Mouse (Mus musculus) adrenal gland, adult 8-10 months (tissue): ENCODE results near the gene Rgs13. TPM values are rescaled to one million over a fixed set of nuclear protein-coding genes. Genes with fewer than 3 reads are reported as not detected.
"Not testable (repeated sequence)": the region's sequence is repeated elsewhere in the genome, so short reads cannot be mapped to it uniquely, and the experiment has no call there.

Experiments
- DNase-seq: peaks from one replicate; pipeline ENCODE4 v3.0.0; 2022
- total RNA-seq, 4 experiments: library from RNA; stranded (reverse); gene quantifications; 2 replicates each; pipeline ENCODE4 v1.2.4; 2022

The Rgs13 gene
- total RNA-seq, 4 experiments from 2014 or later = not detected

- no peak for DNase-seq
Observed at GRCm38 (mm10) chr1:144151401-144152183, 25.6 kb downstream of the Rgs13 start.

GRCm38 (mm10) chr1:144149997-144150396 is 27.2 kb downstream of the Rgs13 start:
- DNase-seq = no peak

GRCm38 (mm10) chr1:144141398-144141797 is 35.8 kb downstream of the Rgs13 start:
- DNase-seq = not testable (repeated sequence)

DNA sequence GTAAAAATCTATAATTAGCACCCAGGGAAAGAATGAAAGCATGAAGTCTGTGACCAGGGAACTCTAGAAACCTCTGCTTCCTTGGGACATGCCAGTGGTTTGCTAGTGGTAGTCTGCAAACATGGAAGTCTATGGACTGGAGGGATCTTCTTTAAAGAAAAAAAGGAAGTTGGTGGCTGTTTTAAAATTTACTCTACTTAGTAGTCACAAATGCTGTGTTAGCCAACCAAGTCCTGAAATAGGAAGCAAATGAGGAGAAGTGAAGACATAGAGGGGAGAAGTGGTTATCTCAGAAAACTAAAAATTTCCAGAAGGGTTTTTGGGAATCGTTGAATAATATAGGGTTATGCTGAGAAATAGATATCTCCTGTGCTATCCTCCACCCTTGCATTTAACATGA is 37.3 kb downstream of the Rgs13 start:
- no peak for DNase-seq

DNA sequence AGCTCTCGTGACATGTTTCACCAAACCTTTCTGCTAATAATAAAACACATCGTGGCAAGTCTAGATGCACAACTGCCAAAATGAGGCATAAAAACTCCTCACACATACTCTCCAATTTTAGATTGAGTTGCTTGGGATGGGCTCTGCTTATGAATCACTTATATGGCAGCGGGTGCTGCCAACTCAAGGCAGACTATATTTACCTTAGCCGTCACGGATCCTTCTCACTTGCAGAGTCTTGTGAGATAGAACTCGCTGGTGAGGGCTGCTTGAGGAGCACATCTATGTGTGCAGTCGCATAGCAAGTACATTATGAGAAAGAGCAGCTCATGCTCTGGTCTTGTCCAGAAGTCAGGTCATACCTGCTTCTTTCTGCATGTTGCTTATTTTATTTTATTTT is 49.2 kb downstream of the Rgs13 start:
- DNase-seq = no peak

- DNase-seq = no peak
Observed at GRCm38 (mm10) chr1:144120042-144120441, 57.1 kb downstream of the Rgs13 start.

- peak; percentile 12 for DNase-seq
Observed at GRCm38 (mm10) chr1:144119456-144119855, 57.7 kb downstream of the Rgs13 start.

GRCm38 (mm10) chr1:144115848-144116727 is 61.1 kb downstream of the Rgs13 start:
- no peak for DNase-seq

DNA sequence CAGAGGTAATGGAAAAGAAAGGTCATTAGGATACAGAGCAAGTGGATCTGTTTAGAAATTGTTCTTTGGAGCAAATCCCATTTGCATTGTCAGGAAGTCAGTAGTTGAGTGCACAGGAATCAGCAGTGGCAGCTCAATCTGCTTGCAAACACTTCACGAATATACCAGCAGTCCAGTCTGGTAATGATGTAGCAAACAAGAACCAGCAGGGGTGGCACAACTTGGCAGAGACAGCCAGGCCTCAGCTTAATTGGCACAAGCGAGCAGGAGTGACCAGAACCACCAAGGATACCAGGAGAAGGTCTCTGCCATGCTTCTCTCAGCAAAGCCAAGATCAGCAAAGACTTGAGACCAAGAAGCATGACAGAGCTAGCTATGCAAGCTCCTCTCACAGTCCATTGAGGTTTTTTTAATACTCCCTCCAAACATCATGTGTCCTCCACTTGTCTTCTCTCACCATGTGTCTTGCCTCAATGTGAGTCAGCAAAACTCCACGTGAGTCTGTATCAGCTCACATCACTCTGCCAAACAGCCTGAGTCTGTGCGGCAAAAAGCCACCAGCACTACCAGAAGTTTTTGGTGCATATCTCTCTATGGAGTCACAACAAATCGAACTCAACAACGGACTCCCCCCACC is 63.6 kb downstream of the Rgs13 start:
- peak; percentile 13 for DNase-seq

- no peak for DNase-seq
Observed at GRCm38 (mm10) chr1:144112946-144113345, 64.2 kb downstream of the Rgs13 start.

DNA sequence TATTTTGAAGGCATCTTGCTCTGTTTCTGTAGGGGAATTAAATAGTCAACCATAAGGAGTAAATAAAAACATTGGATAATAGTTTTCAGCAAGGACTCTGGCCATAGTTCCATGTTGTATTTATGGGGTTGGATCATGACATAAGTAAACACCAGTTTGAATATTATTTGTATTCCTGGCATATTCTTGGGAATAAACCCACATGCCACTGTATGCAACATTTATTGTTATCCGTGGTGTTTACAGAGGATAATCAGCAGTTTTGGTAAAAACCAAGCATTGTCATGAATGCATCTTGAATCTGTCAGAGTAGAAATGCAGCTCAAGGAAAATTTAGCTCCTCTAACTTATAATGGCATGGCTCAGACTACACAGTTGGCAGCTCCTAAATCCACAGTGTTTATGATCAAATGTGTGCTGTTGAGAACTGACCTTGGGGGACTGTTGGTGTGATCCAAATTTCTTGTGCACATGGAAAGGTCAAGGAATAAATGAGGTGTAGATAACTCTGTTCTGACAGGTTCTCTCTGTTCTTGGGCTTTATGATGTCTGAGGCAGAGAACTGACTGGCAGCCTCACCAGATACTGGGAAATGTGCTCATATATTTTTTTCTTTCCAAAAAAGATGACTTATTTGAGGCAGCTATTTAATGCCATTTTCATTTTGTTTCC is 78.4 kb downstream of the Rgs13 start:
- DNase-seq = peak; percentile 11

- no peak for DNase-seq
Observed at GRCm38 (mm10) chr1:144090410-144090809, 86.8 kb downstream of the Rgs13 start.

Other genes starting within 250 kb of the Rgs13 start
- 100 to 1,000 TPM; 180 to 417 (median 331) TPM for gene Rgs2, start 173.2 kb downstream of the Rgs13 start, total RNA-seq
- 1 to 10 TPM; 1.1 to 2.3 (median 1.7) TPM for gene Rgs1, start 71.9 kb upstream of the Rgs13 start, total RNA-seq